Mouse (Mus musculus) midbrain, embryonic 14.5 days (tissue): ENCODE data around the gene B4galt3. TPM values are rescaled to one million over a fixed set of nuclear protein-coding genes. Genes with fewer than 3 reads are reported as not detected.

Experiments used
- ATAC-seq: fragments of 200-750 bp; cut with Nextera tagmentation; 2 replicates; pipeline ENCODE4 v1.8.0; 2017; ENCODE audit warnings: moderate number of reproducible peaks, moderate library complexity; ENCODE audit not compliant: low FRiP score, low TSS enrichment
- DNase-seq: peaks from one replicate; pipeline ENCODE4 v3.0.0-alpha.2; 2015
- H3K27ac ChIP-seq: fragments of 300-500 bp; sonication (generic); replicated peaks from 2 replicates; pipeline ENCODE4 v1.5.1; 2014; ENCODE audit warnings: mild to moderate bottlenecking, low read depth, low read length, moderate library complexity
- H3K27me3 ChIP-seq: fragments of 300-500 bp; sonication (generic); 2 replicates; pipeline ENCODE4 v1.6.1; 2014; ENCODE audit warnings: low read length, control low read depth, mixed read lengths; ENCODE audit not compliant: control insufficient read depth, insufficient read depth
- H3K36me3 ChIP-seq: fragments of 300-500 bp; sonication (generic); 2 replicates; pipeline ENCODE4 v1.6.1; 2014; ENCODE audit warnings: low read length, control low read depth; ENCODE audit not compliant: control insufficient read depth, insufficient read depth
- H3K4me1 ChIP-seq: fragments of 300-500 bp; sonication (generic); 2 replicates; pipeline ENCODE4 v1.6.1; 2014; ENCODE audit warnings: mild to moderate bottlenecking, antibody characterized with exemption, low read length, control low read depth; ENCODE audit not compliant: control insufficient read depth, insufficient read depth
- H3K4me2 ChIP-seq: fragments of 300-500 bp; sonication (generic); 2 replicates; pipeline ENCODE4 v1.6.1; 2014; ENCODE audit warnings: mild to moderate bottlenecking, low read length, moderate library complexity
- H3K4me3 ChIP-seq: fragments of 300-500 bp; sonication (generic); replicated peaks from 2 replicates; pipeline ENCODE4 v1.5.1; 2014; ENCODE audit warnings: low read depth, low read length
- H3K9ac ChIP-seq: fragments of 300-500 bp; sonication (generic); replicated peaks from 2 replicates; pipeline ENCODE4 v1.6.1; 2014; ENCODE audit warnings: mild to moderate bottlenecking, low read length, moderate library complexity
- H3K9me3 ChIP-seq: fragments of 300-500 bp; sonication (generic); 2 replicates; pipeline ENCODE4 v1.6.1; 2016; ENCODE audit warnings: low read length, control low read depth, mixed read lengths; ENCODE audit not compliant: control insufficient read depth
- WGBS: fragments of 180-500 bp; shearing (Covaris S2); extraction: QIAGEN DNeasy Blood & Tissue Kit; methylation state at CpG from one replicate; pipeline ENCODE4 v1.1.7; 2014; 5-methylcytosine and 5-hydroxymethylcytosine counted together
- polyA plus RNA-seq: library from polyadenylated mRNA; unstranded; fragments of >200 nt; fragmentation: Nextera tagmentation; extraction: Ambion mirVana; gene quantifications from 2 replicates; pipeline ENCODE4 v1.2.1, GENCODE M21; 2014

Gene B4galt3
- polyA plus RNA-seq, 1 experiment from 2014 or later, result 101 TPM

DNA sequence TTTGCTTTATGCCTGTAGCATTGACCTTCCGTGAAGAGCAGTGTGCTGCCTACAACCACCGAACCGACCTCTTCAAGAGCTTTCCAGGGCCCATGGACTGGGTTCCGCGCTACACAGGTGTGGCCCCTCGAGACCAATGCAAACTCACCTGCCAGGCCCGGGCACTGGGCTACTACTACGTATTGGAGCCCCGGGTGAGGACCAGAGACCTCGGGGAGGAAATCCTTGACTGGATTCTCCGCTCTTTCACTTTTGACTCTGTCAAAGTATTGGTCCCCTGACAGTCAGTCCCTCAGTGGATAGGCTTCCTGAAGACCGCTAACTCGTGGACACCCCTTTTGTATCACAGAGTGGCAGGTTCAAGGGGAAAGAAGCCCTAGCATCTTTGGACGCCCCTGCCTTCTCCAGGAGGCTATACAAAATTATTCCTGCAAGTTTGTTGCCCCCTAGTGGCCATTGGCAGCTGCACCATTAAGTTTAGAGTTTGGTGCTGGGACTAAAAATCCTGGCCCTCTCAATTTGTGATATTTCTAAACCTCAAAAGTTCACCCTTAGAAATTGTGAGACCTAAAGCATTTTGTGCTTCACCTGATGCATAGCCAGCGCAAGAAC, 13.1 kb upstream of the B4galt3 start:
- no peak overlapping the region for H3K9ac ChIP-seq
- peak; percentile 89 for DNase-seq
- ATAC-seq, result no peak
- no peaks in the 10 kb centered on the region for H3K36me3 ChIP-seq
- 68% methylated on average over 15 of the region's 15 CpGs for WGBS
- H3K9me3 ChIP-seq, result no peaks in the 10 kb centered on the region
- 0 out of 2 replicates have a peak, but pooled peaks cover 3% of the 10 kb centered on the region for H3K4me1 ChIP-seq
- H3K4me2 ChIP-seq, result no peak overlapping the region
- no peak overlapping the region for H3K27ac ChIP-seq
- H3K4me3 ChIP-seq, result no peak overlapping the region
- H3K27me3 ChIP-seq, result no peaks in the 10 kb centered on the region

DNA sequence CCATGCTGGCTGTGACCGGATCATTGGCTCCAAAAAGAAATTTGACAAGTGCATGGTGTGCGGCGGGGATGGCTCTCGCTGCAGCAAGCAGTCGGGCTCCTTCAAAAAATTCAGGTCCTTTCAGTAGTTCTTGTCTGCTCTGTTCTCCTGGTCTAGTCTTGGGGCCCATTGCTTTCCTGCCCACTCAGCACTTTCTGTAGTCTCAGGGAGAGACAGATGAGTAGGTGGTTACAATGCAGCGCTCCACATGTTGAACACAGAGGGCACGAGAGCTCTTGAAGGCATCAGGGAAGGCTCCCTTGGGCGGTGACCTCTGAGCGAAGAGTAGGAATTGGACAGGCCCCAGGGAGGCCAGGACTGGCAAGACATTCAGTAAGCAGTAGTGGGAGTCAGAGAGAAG, 12.3 kb upstream of the B4galt3 start:
- ATAC-seq (no peak), DNase-seq (no peak)
- Histone ChIP-seq H3K4me1 (0 out of 2 replicates have a peak, but pooled peaks cover 6% of the 10 kb centered on the region), H3K9ac (no peak overlapping the region), H3K36me3 (no peaks in the 10 kb centered on the region), H3K27me3 (no peaks in the 10 kb centered on the region), H3K4me3 (no peak overlapping the region), H3K4me2 (no peak overlapping the region), H3K9me3 (no peaks in the 10 kb centered on the region), H3K27ac (no peak overlapping the region)
- 89% methylated on average over 9 of the region's 9 CpGs for WGBS

DNA sequence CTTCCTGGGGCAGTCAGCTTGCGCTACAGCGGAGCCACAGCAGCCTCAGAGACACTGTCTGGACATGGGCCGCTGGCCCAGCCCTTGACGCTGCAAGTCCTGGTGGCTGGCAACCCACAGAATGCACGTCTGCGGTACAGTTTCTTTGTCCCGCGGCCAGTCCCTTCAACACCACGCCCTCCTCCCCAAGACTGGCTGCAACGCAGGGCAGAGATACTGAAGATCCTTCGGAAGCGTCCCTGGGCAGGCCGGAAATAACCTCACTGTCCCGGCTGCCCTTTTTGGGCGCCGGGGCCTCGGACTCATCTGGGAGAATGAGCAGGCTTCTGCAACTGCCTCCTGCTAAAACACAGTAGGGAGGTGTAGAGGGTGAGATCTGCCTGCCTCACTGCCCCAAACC, 11.2 kb upstream of the B4galt3 start:
- WGBS, result 82% methylated on average over 17 of the region's 17 CpGs

DNA sequence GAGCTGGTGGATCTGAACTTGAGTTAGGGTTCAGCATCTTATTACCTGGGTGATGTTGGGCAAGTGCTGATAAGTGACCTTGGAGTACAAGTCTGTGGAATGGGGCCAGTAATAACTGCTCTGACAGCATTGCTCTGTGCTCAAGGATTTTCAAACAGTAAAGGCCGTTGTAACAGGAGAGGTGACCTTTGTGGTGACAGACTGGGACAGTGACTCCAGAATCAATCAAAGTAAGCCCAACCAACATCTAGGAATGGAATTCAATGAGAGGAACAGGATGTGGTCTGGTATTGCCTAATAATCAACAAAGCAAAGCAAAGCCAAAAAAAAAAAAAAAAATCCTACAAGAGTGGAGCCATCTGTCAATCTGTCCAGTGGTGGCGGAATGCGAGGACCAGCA, 9.8 kb upstream of the B4galt3 start:
- Histone ChIP-seq H3K9me3 (no peaks in the 10 kb centered on the region), H3K4me1 (0 out of 2 replicates have a peak, but pooled peaks cover 7% of the 10 kb centered on the region), H3K4me2 (no peak overlapping the region), H3K36me3 (no peaks in the 10 kb centered on the region), H3K27me3 (no peaks in the 10 kb centered on the region), H3K4me3 (no peak overlapping the region), H3K9ac (no peak overlapping the region), H3K27ac (no peak overlapping the region)
- WGBS, result 92% methylated on average over 3 of the region's 3 CpGs
- no peak for ATAC-seq
- no peak for DNase-seq

More for the DNA sequence above, 11.2 kb upstream of the B4galt3 start:
- Histone ChIP-seq H3K36me3 (no peaks in the 10 kb centered on the region), H3K27me3 (no peaks in the 10 kb centered on the region), H3K4me3 (no peak overlapping the region), H3K4me1 (0 out of 2 replicates have a peak, but pooled peaks cover 7% of the 10 kb centered on the region), H3K9me3 (no peaks in the 10 kb centered on the region), H3K4me2 (no peak overlapping the region), H3K27ac (no peak overlapping the region), H3K9ac (no peak overlapping the region)
- no peak for ATAC-seq
- DNase-seq, result no peak

DNA sequence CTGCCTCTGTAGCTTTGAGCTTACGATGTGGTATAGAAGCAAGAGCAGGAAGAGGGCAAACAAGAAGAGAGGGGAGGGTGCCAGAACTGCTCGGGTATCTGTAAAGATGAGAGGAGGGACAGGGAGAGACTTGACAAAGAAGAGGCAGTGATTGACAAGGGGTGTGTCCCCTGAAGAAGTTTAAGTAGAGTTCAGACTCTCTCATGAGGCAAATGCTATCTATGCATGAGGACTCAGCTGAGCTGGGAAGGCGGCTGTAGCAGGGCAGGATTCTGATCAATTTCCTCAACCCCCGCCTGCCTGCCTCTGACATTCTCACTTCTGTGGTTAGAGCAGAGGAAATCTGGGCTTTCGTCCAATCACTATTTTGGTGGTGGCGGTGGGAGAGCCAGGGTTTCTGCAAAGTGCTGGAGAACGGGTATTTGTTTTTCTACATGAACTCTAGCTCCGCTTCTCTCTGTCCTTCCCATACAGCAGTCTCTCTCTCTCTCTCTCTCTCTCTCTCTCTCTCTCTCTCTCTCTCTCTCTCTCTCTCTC, 7.5 kb upstream of the B4galt3 start:
- peak overlapping the region; percentile 54 for H3K4me2 ChIP-seq
- 0 out of 2 replicates have a peak, but pooled peaks cover 7% of the 10 kb centered on the region for H3K4me1 ChIP-seq
- H3K27ac ChIP-seq, result peak overlapping the region; percentile 72
- ATAC-seq (peak; percentile 65), DNase-seq (peak; percentile 79)
- no peak overlapping the region; the same call in 1 of the 2 replicates for H3K9ac ChIP-seq
- peak overlapping the region; percentile 24 for H3K4me3 ChIP-seq
- 7% methylated on average over 8 of the region's 8 CpGs for WGBS
- H3K36me3 ChIP-seq, result no peaks in the 10 kb centered on the region
- no peaks in the 10 kb centered on the region for H3K9me3 ChIP-seq
- H3K27me3 ChIP-seq, result no peaks in the 10 kb centered on the region

DNA sequence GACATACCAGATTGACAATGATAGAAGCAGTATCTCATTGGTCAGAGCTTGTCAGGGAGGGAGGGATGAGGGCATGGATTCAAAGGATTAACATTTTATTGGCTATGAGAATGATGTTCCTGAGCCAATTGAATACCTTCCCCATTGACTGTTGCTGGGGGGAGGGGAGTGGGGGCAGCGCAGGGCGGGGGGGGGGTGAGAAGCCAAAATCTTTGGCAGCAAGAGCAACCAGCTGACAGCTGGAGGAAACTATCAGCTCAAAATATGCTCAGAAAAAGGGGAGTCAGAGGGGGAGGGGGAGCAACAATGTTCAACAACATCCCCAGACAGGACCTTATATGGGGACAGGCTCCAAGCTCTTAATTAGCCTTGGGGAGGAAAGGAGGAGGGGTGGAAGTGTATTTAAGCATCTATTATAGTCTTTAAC, 6.9 kb upstream of the B4galt3 start:
- DNase-seq (peak; percentile 84), ATAC-seq (peak; percentile 91)
- H3K4me3 ChIP-seq, result peak overlapping the region; percentile 24
- H3K4me2 ChIP-seq, result peak overlapping the region; percentile 54
- H3K9me3 ChIP-seq, result no peaks in the 10 kb centered on the region
- 4% methylated on average over 2 of the region's 2 CpGs for WGBS
- H3K4me1 ChIP-seq, result 0 out of 2 replicates have a peak, but pooled peaks cover 7% of the 10 kb centered on the region
- H3K36me3 ChIP-seq, result no peaks in the 10 kb centered on the region
- H3K27me3 ChIP-seq, result no peaks in the 10 kb centered on the region
- H3K9ac ChIP-seq, result no peak overlapping the region
- peak overlapping the region; percentile 72 for H3K27ac ChIP-seq

DNA sequence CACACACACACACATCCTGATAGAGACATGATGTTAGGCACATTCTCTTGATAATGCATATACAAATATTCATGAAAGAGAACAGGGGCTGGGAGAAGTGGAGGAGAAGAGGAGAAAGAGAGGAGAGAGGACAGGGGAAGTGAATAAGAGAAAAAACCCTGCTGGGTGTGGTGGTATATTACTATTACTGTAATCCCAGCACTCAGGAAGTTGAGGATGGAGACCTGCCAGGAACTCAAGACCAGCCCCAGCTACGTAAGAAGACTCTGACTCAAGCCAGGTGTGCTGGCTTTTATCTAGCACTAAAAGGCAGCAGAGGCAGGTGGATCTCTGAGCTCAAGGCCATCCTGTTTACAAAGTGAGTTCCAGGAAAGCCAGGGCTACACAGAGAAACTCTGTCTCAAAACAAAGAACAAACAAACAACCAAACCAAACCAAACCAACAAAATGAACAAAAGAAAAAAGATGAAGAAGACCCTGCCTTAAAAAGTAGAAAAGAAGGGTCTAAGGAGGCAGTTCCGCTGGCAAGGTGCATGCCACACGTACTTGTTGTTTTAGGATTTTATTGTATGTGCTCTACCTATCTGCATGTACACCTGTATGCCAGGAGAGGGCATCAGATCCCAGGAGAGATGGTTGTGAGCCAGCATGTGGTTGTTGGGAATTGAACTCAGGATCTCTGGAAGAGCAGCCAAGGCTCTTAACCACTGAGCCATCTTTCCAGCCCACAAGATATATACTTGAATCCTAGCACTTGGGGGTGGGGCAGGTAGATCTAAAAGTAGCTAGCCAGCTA, 6.3 kb upstream of the B4galt3 start:
- H3K9ac ChIP-seq, result no peak overlapping the region

DNA sequence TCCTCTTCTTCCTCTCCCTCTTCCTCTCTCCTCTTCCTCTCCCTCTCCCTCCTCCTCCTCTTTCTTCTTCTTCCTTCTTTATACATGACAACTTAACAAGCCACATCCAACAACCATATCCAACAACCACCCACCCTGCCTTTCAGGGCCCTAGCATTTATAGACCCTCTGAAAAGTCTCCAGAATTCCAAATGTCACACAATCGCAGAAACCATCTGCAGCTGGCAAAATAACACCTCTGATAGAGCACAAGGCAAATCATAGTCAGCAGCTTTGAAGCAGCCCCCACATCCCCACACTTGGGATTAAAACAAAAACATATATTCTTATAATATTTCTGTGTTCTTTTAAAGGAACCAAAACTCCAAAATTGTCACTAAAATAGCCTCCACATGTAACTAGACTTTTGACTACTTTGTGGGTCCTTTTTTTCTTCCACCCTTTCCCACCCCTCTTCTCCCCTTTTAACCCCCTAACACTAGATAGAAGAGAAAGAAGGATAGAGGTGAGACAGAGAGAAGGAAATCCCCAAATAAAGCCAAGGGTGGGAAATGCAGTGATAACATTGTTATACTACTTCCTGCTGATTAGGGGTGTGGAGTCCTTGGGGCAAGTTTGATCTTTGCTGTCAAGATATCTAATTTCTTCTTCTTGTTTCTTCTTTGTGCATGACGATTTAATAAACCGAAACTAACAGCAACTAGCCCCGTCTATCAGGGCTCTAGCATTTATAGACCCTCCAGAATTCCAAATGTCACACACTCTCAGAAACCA, 4.0 kb upstream of the B4galt3 start:
- ATAC-seq, result no peak
- WGBS, result 83% methylated on average over 4 of the region's 4 CpGs

More for the DNA sequence above, 6.3 kb upstream of the B4galt3 start:
- Histone ChIP-seq H3K4me2 (peak overlapping the region; percentile 54), H3K27me3 (no peaks in the 10 kb centered on the region), H3K4me3 (no peak overlapping the region), H3K27ac (peak overlapping the region; percentile 72), H3K9me3 (no peaks in the 10 kb centered on the region), H3K4me1 (0 out of 2 replicates have a peak, but pooled peaks cover 7% of the 10 kb centered on the region), H3K36me3 (no peaks in the 10 kb centered on the region)
- no peak for DNase-seq
- 83% methylated on average over 3 of the region's 3 CpGs for WGBS
- ATAC-seq, result no peak

More for the DNA sequence above, 4.0 kb upstream of the B4galt3 start:
- Histone ChIP-seq H3K27me3 (no peaks in the 10 kb centered on the region), H3K4me2 (no peak overlapping the region), H3K9me3 (no peaks in the 10 kb centered on the region), H3K4me3 (no peak overlapping the region), H3K4me1 (peaks cover 15% of the 10 kb centered on the region), H3K27ac (no peak overlapping the region), H3K36me3 (no peaks in the 10 kb centered on the region), H3K9ac (no peak overlapping the region)
- DNase-seq, result no peak
